Mouse (Mus musculus) liver, embryonic 12.5 days (tissue): ENCODE data around the gene Styx. TPM values are rescaled to one million over a fixed set of nuclear protein-coding genes. Genes with fewer than 3 reads are reported as not detected.

Experiments used
- ATAC-seq: fragments of 200-750 bp; cut with Nextera tagmentation; 2 replicates; pipeline ENCODE4 v1.8.0; 2017; ENCODE audit warnings: moderate number of reproducible peaks, mild to moderate bottlenecking, moderate library complexity
- H3K27ac ChIP-seq: fragments of 300-500 bp; sonication (generic); 2 replicates; pipeline ENCODE4 v1.5.1; 2016; ENCODE audit warnings: mild to moderate bottlenecking
- H3K27me3 ChIP-seq: fragments of 300-500 bp; sonication (generic); replicated peaks from 2 replicates; pipeline ENCODE4 v1.6.1; 2016; ENCODE audit warnings: mild to moderate bottlenecking, moderate library complexity
- H3K36me3 ChIP-seq: fragments of 300-500 bp; sonication (generic); 2 replicates; pipeline ENCODE4 v1.6.1; 2016; ENCODE audit warnings: mild to moderate bottlenecking, moderate library complexity
- H3K4me1 ChIP-seq: fragments of 300-500 bp; sonication (generic); 2 replicates; pipeline ENCODE4 v1.6.1; 2016
- H3K4me2 ChIP-seq: fragments of 300-500 bp; sonication (generic); 2 replicates; pipeline ENCODE4 v1.6.1; 2016; ENCODE audit warnings: mild to moderate bottlenecking, moderate library complexity
- H3K4me3 ChIP-seq: fragments of 300-500 bp; sonication (generic); 2 replicates; pipeline ENCODE4 v1.5.1; 2016; ENCODE audit warnings: mild to moderate bottlenecking, moderate library complexity
- H3K9ac ChIP-seq: fragments of 300-500 bp; sonication (generic); 2 replicates; pipeline ENCODE4 v1.6.1; 2016; ENCODE audit warnings: mild to moderate bottlenecking, moderate library complexity
- H3K9me3 ChIP-seq: fragments of 300-500 bp; sonication (generic); replicated peaks from 2 replicates; pipeline ENCODE4 v1.6.1; 2016; ENCODE audit warnings: mild to moderate bottlenecking, moderate library complexity
- WGBS: fragments of 180-500 bp; shearing (Covaris S2); methylation state at CpG from one replicate; pipeline ENCODE4 v1.1.7; 2016; ENCODE audit not compliant: insufficient replicate concordance; 5-methylcytosine and 5-hydroxymethylcytosine counted together
- polyA plus RNA-seq: library from polyadenylated mRNA; unstranded; fragments of >200 nt; fragmentation: Nextera tagmentation; extraction: Ambion mirVana; gene quantifications from 2 replicates; pipeline ENCODE4 v1.2.1, GENCODE M21; 2016

Gene Styx
- polyA plus RNA-seq, 1 experiment from 2014 or later: 30.3 TPM

GRCm38 (mm10) chr14:45445445-45445844 is 94.6 kb downstream of the Styx start:
- peak overlapping the region; percentile 38 for H3K4me2 ChIP-seq
- no peak overlapping the region for H3K4me3 ChIP-seq
- H3K4me1 ChIP-seq: peaks cover 32% of the 10 kb centered on the region
- WGBS: 47% methylated on average over 12 of the region's 12 CpGs
- H3K36me3 ChIP-seq: no peaks in the 10 kb centered on the region
- H3K9me3 ChIP-seq: no peaks in the 10 kb centered on the region
- H3K27ac ChIP-seq: peak overlapping the region; percentile 34; the same call in 1 of the 2 replicates
- H3K27me3 ChIP-seq: no peaks in the 10 kb centered on the region
- no peak overlapping the region for H3K9ac ChIP-seq
- peak; percentile 86 for ATAC-seq

DNA sequence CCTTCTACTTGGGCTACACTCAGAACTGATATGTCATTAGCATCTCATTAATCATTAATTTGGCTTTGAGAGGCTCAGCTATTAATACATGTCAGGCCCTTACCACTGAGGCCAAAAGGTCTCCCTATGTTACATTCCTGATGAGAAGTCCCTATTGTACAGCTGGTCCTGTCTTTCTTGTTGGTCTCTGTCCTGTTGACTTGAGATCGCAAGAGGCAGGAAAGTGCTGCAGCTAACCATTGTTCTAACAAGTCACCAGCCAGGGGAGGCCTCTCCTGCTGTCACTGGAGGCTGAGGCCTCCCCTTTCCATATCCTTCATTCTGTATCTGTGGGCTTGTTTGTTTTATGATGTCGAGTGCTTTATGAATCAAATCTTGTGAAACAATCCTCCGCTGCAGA is 95.9 kb downstream of the Styx start:
- Histone ChIP-seq H3K36me3 (no peaks in the 10 kb centered on the region), H3K27ac (no peak overlapping the region), H3K4me2 (no peak overlapping the region), H3K4me3 (no peak overlapping the region), H3K9me3 (no peaks in the 10 kb centered on the region), H3K9ac (no peak overlapping the region), H3K4me1 (peaks cover 44% of the 10 kb centered on the region), H3K27me3 (no peaks in the 10 kb centered on the region)
- WGBS: 69% methylated on average over 3 of the region's 3 CpGs
- no peak for ATAC-seq

DNA sequence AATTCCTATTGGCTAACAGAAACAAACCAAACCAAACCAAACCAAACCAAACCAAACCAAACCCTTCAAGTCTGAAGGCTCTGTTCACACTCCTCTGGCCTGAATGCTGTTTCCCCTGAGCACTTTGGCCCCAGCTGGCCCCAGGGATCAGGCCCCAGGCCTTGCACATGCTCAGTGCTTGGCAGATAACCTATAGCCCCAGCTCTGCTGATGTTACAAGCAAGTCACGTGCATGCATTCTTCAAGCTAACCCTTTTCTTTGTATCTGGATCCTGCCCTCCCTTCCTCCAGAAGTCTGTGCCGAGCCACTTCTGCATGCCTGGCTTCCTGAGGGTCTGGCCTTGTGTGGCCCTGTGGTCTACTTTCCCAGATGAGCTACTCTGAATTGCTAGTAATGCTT is 100.2 kb downstream of the Styx start:
- H3K27me3 ChIP-seq: no peaks in the 10 kb centered on the region
- no peak overlapping the region for H3K4me2 ChIP-seq
- H3K9me3 ChIP-seq: no peaks in the 10 kb centered on the region
- WGBS: 15% methylated on average over 2 of the region's 2 CpGs
- H3K36me3 ChIP-seq: no peaks in the 10 kb centered on the region
- no peak overlapping the region for H3K9ac ChIP-seq
- no peak overlapping the region for H3K27ac ChIP-seq
- no peak overlapping the region for H3K4me3 ChIP-seq
- ATAC-seq: peak; percentile 62; the same call in 1 of the 2 replicates
- peaks cover 46% of the 10 kb centered on the region for H3K4me1 ChIP-seq

GRCm38 (mm10) chr14:45452148-45452547 is 101.3 kb downstream of the Styx start:
- no peak for ATAC-seq
- Histone ChIP-seq H3K36me3 (no peaks in the 10 kb centered on the region), H3K4me3 (no peak overlapping the region), H3K9me3 (no peaks in the 10 kb centered on the region), H3K27ac (peak overlapping the region; percentile 38; the same call in 1 of the 2 replicates), H3K27me3 (no peaks in the 10 kb centered on the region), H3K4me1 (peaks cover 55% of the 10 kb centered on the region), H3K9ac (no peak overlapping the region), H3K4me2 (no peak overlapping the region)
- WGBS: 48% methylated on average over 4 of the region's 4 CpGs

DNA sequence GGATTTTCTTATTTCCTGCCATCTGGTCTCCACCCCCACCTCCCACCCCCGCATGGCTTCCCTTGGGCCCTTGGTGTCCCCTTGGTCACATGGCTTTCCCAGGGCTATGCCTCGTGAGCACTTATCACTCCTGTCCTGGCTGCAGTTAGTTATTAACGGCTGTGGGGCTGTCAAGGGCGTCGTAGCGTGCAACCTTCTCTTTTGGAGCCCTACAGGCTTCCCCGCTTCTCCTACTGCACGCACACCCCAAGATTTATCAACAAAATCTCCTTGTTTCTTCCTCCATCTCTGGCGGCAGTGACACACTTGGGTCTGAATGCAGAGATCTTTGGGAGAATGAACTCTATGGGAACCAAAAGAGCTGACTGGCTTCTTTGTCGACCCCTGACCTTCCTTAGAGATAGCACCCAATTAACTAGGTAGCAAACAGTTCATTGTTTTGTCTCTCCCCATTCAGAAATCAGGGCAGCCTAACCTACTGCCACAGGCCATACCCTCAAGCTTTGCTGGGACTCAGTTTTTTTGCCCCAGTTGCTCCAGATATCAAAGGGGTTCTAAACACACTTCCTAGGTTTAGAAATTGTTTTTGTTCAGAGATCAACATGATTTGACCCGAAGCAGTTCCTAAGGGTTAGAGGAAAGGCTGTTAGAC is 102.1 kb downstream of the Styx start:
- peaks cover 56% of the 10 kb centered on the region for H3K4me1 ChIP-seq
- WGBS: 5% methylated on average over 11 of the region's 11 CpGs
- H3K27me3 ChIP-seq: no peaks in the 10 kb centered on the region
- H3K4me3 ChIP-seq: no peak overlapping the region
- peak; percentile 74 for ATAC-seq
- H3K4me2 ChIP-seq: peak overlapping the region; percentile 23; the same call in 1 of the 2 replicates
- H3K9ac ChIP-seq: no peak overlapping the region
- H3K27ac ChIP-seq: peak overlapping the region; percentile 42
- peaks cover 4% of the 10 kb centered on the region; the same call in 1 of the 2 replicates for H3K36me3 ChIP-seq
- no peaks in the 10 kb centered on the region for H3K9me3 ChIP-seq

- H3K36me3 ChIP-seq: peaks cover 5% of the 10 kb centered on the region; the same call in 1 of the 2 replicates
- H3K27ac ChIP-seq: peak overlapping the region; percentile 42
- H3K4me1 ChIP-seq: peaks cover 56% of the 10 kb centered on the region
- no peaks in the 10 kb centered on the region for H3K27me3 ChIP-seq
- no peak overlapping the region for H3K4me3 ChIP-seq
- ATAC-seq: no peak
- H3K9me3 ChIP-seq: no peaks in the 10 kb centered on the region
- WGBS: 73% methylated on average over 5 of the region's 5 CpGs
- no peak overlapping the region for H3K9ac ChIP-seq
- no peak overlapping the region for H3K4me2 ChIP-seq
These were observed 102.8 kb downstream of the Styx start for GRCm38 (mm10) chr14:45453538-45454233.

DNA sequence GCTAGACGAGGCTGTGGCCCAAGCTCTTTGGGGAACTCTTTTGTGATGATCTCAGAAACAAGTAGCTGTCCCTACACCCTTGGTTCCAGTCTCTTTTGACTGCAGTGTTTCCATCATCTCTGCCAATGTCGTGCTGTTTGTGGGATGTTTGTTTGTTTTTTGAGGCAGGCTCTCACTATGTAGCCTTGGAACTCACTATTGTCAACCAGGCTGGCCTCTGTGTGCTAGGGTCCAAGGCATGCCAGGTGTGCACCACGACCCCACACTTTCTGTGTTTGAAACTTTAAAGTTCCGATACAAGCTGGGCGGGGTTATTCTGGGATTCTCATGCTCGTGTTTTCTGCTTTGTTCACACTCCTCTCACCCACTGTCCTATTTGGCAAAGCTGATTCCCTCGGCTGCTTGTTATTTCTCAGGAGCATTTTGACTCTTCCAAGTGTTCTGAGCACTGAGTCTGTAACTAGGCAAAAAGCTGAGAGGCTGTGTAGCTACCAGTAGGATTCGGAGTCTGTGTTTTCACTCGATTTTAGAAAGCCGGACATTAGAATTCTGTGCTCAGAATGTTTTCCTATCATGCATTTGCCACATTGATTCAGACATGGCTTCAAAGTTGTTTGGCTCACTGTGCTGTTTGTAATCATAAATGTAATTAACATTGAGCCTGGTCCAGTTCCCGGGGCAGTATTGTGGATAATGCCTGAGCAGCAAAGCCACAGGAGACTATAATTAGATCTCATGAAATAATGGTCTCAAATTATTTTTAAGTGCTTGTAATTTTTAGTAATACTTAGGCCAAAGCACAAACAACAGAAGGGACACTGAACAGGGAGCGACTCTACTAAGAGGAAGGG is 105.0 kb downstream of the Styx start:
- 53% methylated on average over 12 of the region's 12 CpGs for WGBS
- H3K4me2 ChIP-seq: no peak overlapping the region
- no peaks in the 10 kb centered on the region for H3K9me3 ChIP-seq
- no peaks in the 10 kb centered on the region for H3K27me3 ChIP-seq
- ATAC-seq: no peak
- H3K9ac ChIP-seq: no peak overlapping the region
- H3K27ac ChIP-seq: peak overlapping the region; percentile 48; the same call in 1 of the 2 replicates
- no peak overlapping the region for H3K4me3 ChIP-seq
- peaks cover 14% of the 10 kb centered on the region; the same call in 1 of the 2 replicates for H3K36me3 ChIP-seq
- H3K4me1 ChIP-seq: peaks cover 52% of the 10 kb centered on the region

DNA sequence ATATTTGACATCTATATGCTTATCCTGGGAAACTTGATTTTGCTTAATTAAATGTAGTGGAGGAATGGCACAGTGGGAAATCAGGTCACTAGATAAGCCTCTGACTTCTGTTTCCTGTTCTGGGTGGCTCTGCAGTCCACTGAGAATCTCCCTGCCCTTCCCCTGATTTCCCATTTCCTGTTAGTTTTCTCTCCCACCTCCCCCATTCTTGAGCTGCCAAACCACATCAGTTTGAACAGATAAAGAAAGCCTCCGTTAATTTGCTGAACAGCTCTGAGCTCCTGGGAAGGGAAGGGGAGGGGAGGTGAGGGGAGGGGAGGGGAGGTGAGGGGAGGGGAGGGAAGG is 105.6 kb downstream of the Styx start:
- Histone ChIP-seq H3K4me2 (no peak overlapping the region), H3K4me3 (no peak overlapping the region), H3K27me3 (no peaks in the 10 kb centered on the region), H3K27ac (no peak overlapping the region; the same call in 1 of the 2 replicates), H3K9ac (no peak overlapping the region), H3K4me1 (peaks cover 47% of the 10 kb centered on the region), H3K9me3 (no peaks in the 10 kb centered on the region), H3K36me3 (peaks cover 19% of the 10 kb centered on the region; the same call in 1 of the 2 replicates)
- no CpG with 5 or more reads among the region's 1 CpGs for WGBS
- no peak for ATAC-seq

GRCm38 (mm10) chr14:45457003-45457402 is 106.1 kb downstream of the Styx start:
- no peak for ATAC-seq
- H3K9ac ChIP-seq: no peak overlapping the region
- peaks cover 42% of the 10 kb centered on the region for H3K4me1 ChIP-seq
- WGBS: 66% methylated on average over 9 of the region's 9 CpGs
- H3K9me3 ChIP-seq: no peaks in the 10 kb centered on the region
- peaks cover 24% of the 10 kb centered on the region for H3K36me3 ChIP-seq
- H3K4me3 ChIP-seq: no peak overlapping the region
- peak overlapping the region; percentile 57 for H3K27ac ChIP-seq
- H3K4me2 ChIP-seq: no peak overlapping the region
- no peaks in the 10 kb centered on the region for H3K27me3 ChIP-seq

DNA sequence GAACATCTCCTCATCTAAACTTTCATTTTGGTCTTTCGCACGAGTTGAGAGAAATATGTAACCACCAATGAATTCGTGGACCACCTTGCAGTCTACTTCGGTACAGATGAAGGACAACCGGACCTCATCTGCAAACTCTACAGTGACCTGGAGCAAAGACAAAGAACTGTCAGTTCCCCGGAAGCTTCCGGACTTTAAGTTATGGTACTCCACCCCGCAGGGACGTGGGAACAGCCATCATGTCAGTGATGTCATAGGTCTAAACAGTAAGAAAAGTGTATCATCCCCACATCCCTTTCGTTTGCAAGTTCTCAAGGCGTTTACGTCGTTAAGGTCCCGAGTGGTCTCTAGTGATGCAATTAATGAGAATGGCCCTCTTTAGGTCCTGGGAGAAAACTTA is 109.0 kb downstream of the Styx start:
- H3K4me2 ChIP-seq: no peak overlapping the region
- peaks cover 25% of the 10 kb centered on the region for H3K36me3 ChIP-seq
- H3K4me1 ChIP-seq: peaks cover 27% of the 10 kb centered on the region
- ATAC-seq: no peak
- H3K9ac ChIP-seq: no peak overlapping the region
- no peak overlapping the region for H3K27ac ChIP-seq
- no peaks in the 10 kb centered on the region for H3K9me3 ChIP-seq
- 85% methylated on average over 14 of the region's 14 CpGs for WGBS
- no peak overlapping the region for H3K4me3 ChIP-seq
- H3K27me3 ChIP-seq: no peaks in the 10 kb centered on the region

DNA sequence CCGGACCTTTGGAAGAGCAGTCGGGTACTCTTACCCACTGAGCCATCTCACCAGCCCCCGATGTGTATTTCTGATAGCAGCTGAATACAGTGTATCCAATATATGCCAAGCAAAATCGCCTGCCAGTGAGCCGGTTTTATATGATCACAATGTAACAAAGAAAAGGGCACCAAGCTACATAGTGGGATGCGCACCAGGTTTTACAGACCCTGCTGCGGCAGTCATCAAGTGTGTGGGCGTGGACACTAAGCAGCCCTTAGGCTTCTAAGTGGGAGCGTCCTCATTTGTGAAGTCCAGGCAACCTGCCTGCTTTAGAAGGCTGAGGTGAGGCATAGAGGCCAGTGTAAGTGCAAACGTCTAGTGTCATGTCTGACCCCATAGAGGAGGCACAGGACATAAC is 109.6 kb downstream of the Styx start:
- Histone ChIP-seq H3K4me2 (no peak overlapping the region), H3K27me3 (no peaks in the 10 kb centered on the region), H3K36me3 (peaks cover 25% of the 10 kb centered on the region), H3K4me1 (peaks cover 25% of the 10 kb centered on the region), H3K9me3 (no peaks in the 10 kb centered on the region), H3K9ac (no peak overlapping the region), H3K27ac (no peak overlapping the region), H3K4me3 (no peak overlapping the region)
- 75% methylated on average over 10 of the region's 10 CpGs for WGBS
- no peak for ATAC-seq

GRCm38 (mm10) chr14:45461945-45462344 is 111.1 kb downstream of the Styx start:
- no peaks in the 10 kb centered on the region for H3K9me3 ChIP-seq
- H3K9ac ChIP-seq: no peak overlapping the region
- no peak overlapping the region for H3K4me3 ChIP-seq
- no peak for ATAC-seq
- H3K4me2 ChIP-seq: no peak overlapping the region
- H3K27ac ChIP-seq: no peak overlapping the region
- no peaks in the 10 kb centered on the region for H3K27me3 ChIP-seq
- peaks cover 36% of the 10 kb centered on the region for H3K36me3 ChIP-seq
- peaks cover 12% of the 10 kb centered on the region for H3K4me1 ChIP-seq
- 79% methylated on average over 6 of the region's 6 CpGs for WGBS
